Mouse (Mus musculus): ENCODE data around the gene Peak1.

- TF ChIP-seq CTCF (conservative IDR thresholded peaks at IDR 0.05 in 1 of 2, IDR thresholded peaks at IDR 0.05 in 1 of 2; ENCODE audit: low read depth in 2 of 2, low read length in 2 of 2) (no peak), POLR2A (IDR thresholded peaks at IDR 0.05; ENCODE audit: low read depth, low read length) (no peak), NRF1 (IDR thresholded peaks at IDR 0.05; ENCODE audit: low read depth, low read length) (no peak), SMC3 (IDR thresholded peaks at IDR 0.05; ENCODE audit: low read depth, low read length) (no peak), MAFK (IDR thresholded peaks at IDR 0.05; ENCODE audit: insufficient replicate concordance, low read length) (no peak), USF1 (IDR thresholded peaks at IDR 0.05; ENCODE audit: low read depth, low read length) (no peak), ZNF384 (IDR thresholded peaks at IDR 0.05; ENCODE audit: low read depth, low read length) (no peak), MAX (IDR thresholded peaks at IDR 0.05; ENCODE audit: low read length) (no peak), CHD1 (IDR thresholded peaks at IDR 0.05; ENCODE audit: low read depth, low read length) (no peak), IRF4 (IDR thresholded peaks at IDR 0.05; ENCODE audit: low read depth, low read length) (no peak), RAD21 (IDR thresholded peaks at IDR 0.05; ENCODE audit: low read depth, low read length) (no peak), MEF2A (IDR thresholded peaks at IDR 0.05; ENCODE audit: borderline replicate concordance, low read depth, low read length) (no peak), JUN (IDR thresholded peaks at IDR 0.05; ENCODE audit: insufficient read depth, low read depth, low read length) (no peak)
These were observed 184.6 kb downstream of the Peak1 start for GRCm38 (mm10) chr9:56233316-56233715.

Measured in CH12.LX (cell line).